Mouse (Mus musculus): Measurements from ENCODE around the gene Slc22a8. TPM values are rescaled to one million over a fixed set of nuclear protein-coding genes. Genes with fewer than 3 reads are reported as not detected.

Gene Slc22a8
- total RNA-seq, 2 experiments from 2014 or later, result not detected

DNA sequence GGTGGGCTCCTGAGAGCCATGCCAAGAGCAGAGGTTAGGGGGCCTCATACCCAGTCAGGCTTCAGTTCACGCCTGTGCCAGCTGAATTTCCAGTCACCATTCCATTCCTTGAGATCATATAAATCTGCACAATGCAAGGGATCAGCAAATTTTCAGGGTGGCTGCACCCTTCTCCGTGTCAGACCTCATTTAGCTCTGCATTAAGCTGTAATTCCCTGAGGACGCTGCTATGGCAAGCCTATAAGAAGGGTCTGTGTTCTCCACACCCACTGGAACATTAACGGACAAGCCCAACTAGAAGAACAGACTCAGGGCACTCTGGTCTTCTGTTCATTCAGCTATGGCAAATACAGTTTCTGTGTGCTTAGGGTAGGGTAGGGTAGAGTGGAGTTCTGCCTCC, 6.2 kb downstream of the Slc22a8 start:
- no peak for DNase-seq (ENCODE audit: low spot score in 2 of 2)

DNA sequence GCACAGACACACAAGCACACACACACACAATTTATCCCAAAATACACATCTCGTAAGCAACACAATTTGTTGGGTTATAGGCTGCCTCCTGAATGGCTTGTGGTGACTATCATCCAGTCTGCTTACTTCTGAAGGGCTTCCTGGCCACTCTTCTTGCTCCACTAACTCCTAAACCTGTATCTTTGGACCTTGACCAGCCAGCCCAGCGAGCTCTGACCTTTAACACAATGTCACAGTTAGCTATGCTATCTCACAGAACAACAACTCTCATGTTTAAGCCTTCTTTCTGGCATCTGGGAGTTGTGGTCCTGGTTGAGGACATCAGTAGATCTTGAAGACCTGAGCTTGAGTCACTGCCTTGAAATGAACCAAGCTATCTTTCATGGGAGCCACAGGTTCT, 8.2 kb downstream of the Slc22a8 start:
- DNase-seq (ENCODE audit: low spot score in 2 of 2), result no peak

DNA sequence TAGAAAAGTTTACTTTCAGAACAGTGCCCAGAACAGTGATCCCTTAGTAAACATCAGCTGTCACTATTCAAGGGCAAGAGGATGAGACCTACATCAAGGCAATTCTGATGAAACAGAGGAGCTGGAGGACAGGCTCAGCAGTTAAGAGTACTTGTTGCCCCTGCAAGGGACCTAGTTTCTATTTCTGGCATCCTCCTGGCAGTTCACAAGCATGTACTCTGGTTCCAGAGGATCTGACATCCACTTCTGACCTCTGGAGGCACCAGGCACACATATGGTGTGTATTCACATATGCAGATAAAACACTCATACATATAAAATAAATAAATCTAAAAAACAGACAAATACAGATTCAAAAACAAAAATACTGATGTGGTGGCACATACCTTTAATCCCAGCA, 10.9 kb downstream of the Slc22a8 start:
- DNase-seq (ENCODE audit: low spot score in 2 of 2), result no peak

DNA sequence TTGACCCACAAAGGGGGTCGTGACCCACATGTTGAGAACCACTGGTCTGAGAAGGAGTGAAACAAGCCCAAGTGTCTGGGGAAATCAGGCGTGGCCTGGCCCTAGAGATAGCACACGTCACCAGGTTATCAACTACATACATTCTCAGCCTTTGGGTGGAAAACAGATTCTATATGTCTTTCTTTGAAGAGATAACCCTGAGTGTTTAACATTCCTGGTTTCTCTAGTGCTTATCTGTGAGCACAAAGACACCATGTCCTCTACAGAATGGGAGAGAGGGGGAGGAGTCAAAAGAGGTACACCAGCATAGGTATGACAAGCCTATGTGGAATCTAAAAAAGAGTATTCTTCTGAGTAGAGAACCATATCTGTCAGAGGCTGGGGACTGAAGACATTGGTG, 11.9 kb downstream of the Slc22a8 start:
- no peak for DNase-seq (ENCODE audit: low spot score in 2 of 2)

DNA sequence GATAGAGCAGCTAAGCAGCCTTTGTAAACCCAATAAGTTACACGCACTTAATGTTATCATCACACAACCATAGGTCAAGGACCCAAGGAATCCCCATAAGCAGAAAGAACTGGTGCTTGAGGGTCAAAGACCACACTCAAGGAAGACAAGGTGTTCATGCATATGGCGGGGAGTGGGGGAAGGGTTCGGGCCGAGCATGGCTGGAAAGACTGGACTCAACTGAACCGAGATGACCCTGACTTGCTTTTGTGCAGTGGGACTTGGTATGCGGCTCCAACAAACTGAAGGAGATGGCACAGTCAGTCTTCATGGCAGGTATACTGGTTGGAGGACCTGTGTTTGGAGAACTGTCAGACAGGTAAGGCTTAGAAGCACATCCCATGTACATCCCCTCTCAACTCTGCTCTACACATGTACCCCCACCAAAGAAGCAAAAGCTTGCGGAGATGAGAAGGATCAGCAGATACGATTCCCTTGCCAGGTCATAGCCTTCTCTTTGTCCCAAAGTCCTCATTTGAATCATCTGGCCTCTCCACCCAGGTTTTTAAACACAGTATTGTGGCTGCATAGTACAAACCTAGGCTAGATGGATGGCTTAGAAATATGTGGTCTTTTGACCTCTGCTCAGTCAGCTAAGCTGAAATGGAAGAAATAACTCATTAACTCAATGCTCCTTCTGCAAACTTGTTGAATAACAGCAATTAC, 13.6 kb downstream of the Slc22a8 start:
- no peak for DNase-seq (ENCODE audit: low spot score in 2 of 2)

DNA sequence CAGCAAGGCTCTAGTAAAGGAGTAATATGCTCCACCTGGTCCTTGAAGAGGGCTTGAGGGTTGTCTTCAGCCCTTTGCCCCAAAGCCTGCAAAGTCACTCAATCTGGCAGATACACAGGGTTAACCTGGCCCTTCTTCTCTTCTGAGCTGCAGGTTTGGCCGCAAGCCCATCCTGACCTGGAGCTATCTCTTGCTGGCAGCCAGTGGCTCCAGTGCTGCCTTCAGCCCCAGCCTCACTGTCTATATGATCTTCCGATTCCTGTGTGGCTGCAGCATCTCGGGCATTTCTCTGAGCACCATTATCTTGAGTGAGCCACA, 14.1 kb downstream of the Slc22a8 start:
- no peak for DNase-seq (ENCODE audit: low spot score in 2 of 2)

DNA sequence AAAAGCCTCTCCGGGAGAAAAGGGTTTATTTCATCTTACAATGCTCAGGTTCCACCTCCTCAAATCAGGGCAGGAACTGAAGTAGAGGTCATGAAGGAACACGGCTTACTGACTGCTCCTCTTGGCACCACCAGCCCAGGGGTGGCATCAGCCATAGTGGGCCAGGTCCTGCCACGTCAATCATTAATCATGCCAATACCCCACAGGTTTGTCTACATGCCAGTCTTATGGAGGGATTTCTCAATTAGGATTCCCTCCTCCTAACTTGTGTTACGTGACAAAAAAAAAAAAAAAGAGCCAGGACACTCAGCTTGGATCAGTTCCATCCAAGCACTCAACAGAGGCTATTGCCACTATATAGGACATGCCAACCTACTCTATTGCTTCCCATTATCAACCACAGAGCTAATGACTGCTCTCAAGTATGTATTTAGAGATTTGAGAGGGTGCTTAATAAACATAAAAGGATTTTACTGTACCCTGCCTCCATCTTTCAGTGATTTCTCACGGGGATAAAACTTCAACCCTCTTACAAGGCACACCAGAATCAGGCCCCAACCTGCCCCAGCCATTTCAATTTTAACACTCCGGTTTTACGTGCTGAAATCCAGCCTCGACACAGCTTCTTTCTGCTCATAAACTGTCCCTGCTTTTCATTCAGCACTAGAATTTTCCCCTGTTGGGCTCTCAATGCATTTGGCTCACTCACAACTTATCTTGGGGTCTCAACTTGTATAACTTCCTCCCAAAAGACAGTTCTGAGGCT, 20.5 kb downstream of the Slc22a8 start:
- DNase-seq (ENCODE audit: low spot score in 2 of 2), result no peak

DNA sequence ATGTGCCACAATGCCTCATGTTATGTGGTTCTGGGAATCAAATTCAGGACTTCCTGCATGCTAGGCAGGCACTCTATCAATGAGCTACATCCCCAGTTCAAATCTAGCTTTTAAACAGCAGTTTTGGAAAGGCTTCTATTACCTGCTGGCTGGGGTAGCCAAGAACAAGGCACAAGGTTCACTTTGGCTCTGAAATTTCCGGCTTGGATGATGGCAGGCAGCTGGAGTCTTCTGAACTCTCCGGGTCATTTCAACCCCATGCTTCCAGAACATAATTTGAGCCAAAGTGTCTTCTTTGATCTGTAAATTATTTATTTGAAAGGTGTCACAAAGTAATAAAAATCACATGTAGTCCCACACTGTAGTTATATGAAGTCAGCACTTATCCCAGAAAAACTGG, 22.1 kb downstream of the Slc22a8 start:
- DNase-seq (ENCODE audit: low spot score in 2 of 2), result no peak

DNA sequence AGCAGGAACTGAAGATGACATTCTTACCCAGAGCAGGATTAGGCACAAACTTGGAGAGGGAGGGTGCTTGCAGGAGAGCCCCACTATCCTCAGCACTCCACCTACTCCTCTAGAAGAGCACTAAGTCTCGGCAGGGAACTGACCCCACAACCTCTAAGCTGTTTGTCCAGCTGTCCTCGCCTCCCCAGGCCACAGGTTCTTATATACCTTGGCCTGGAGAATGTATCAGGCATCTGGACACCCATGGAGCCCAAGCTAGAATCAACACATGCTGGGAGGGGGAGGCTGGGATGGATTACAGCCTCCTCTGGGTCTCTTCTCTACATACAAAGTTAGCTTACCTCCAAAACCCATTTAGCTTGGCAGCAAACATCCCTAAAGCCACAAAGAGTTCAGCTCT, 23.3 kb downstream of the Slc22a8 start:
- DNase-seq (ENCODE audit: low spot score in 2 of 2), result no peak

DNA sequence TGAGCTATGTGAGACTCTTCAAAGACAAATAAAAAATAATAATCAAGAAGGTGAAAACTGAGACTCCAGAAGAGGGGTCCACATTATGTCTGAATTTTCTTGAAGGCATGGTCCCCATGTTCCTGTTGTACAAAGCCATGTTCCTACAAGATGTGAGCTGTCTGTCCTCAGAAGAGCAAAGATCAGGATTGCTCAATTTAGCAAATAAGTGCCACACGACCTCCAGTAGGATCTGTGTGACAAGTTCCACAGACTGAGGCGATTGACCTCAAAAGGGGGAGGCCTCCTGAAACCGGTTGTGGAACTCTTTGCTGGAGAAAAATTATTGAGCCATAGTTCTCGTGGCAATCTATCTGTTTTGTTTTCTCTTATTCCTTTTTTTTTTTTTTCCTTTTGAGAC, 25.3 kb downstream of the Slc22a8 start:
- no peak for DNase-seq (ENCODE audit: low spot score in 2 of 2)

DNA sequence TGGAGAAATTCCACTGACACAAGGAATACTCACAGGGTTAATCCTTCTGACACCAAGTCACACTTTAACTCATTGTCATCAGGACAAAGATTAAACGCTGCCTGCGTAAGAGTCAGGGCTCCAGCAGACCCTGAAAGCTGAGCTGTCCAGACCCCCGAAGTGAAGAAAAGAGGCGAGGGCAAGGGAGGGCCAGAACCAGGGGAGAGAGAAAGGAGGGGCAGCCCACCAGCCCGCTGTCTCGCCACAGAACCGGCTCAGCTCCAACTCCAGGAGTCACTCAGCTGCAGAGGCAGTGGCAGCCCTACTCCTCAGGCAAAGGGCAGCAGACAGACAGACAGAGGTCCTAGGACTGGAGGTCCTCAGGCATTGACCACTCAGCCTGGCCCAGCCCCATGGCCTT, 26.9 kb downstream of the Slc22a8 start, which contains the start of gene Slc22a6:
Gene Slc22a6, plus strand, starts transcription at position 136 of the 400 bp plus-strand sequence.
- DNase-seq (ENCODE audit: low spot score in 2 of 2), result no peak

DNA sequence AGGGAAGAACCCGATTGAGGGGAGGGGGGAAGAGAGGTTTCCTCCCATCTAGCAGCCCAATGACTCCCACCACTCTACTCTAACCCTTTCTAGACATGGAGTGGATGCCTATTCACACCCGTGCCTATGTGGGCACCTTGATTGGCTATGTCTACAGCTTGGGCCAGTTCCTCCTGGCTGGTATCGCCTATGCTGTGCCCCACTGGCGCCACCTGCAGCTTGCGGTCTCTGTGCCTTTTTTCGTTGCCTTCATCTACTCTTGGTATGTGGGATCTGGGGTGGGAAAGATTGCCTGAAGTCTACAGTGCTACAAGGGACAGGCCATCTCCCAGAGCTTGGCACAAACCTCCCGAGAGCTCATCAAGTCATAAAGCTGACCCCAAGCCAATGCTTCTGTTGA, 30.0 kb downstream of the Slc22a8 start:
- no peak for DNase-seq (ENCODE audit: low spot score in 2 of 2)

DNA sequence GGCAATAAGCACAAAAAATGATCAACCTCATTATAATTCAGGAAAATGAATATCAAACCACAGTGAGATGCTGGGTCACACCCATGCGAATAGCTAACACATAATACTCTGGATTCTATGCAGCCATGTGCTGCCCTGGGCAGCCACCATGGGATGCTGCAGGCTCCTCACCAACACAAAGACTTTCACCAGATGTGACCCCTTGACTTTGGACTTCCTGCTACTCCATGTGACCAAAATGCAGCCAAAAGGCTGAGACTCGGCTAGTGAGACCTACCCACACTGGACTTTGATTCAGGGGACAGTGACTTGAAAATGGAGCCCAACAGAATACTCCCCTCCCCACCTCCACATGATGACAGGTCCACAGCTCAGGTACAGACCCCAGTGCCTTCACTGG, 39.2 kb downstream of the Slc22a8 start:
- DNase-seq (ENCODE audit: low spot score in 2 of 2), result no peak

DNA sequence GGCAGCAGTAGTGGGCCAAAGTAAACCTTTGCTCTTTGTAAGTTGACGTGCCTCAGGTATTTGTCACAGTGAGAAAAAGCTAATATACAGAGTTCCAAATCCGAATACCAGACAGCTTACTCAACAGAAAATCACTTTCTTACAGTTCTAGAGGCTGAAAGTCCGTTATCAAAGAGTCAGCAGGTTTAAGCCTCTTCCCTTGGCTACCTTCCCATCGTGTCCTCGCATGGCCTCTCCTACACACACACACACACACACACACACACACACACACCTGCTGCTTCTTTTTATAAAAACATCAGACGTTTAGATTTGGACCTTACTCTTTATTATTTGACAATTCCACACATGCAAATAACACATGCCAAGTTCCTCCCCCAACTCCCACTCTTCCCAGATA, 39.8 kb downstream of the Slc22a8 start:
- DNase-seq (ENCODE audit: low spot score in 2 of 2), result no peak

DNA sequence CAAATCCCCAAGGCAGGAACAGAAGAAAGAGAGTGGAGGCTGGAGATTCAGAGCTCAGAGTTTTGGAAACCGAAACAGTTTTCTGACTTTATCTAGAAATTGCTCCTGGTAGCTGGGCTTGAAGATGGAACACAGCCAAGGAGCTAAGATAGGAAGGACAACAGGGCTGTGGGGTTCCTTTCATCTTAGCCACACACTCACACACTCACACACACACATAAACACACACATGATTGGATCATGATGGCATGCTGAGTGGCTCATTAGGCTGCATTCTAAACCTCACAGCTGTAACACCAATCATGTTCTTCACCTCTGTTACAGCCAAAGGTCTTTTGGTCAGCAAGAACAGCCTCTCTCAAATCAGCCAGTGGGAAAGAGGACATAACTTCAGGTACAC, 41.0 kb downstream of the Slc22a8 start:
- DNase-seq (ENCODE audit: low spot score in 2 of 2), result no peak

DNA sequence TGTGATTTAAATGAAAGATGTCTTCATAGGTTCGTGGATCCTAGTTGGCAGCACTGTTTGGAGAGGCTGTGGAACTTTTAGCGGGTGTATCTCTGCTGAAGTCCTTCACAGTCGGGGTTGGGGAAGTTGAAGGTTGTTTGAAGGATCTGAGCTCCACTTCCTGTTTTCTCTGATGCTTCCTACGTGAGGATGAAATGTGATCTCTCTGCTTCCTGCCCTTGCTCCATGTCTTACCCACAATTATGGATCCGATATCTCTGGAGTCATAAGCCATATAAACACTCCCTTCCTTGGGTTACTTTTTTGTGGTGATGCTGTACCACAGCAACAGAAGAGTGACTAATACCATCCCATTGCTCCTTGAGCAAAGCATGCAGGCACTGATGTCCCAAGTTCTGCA, 51.0 kb downstream of the Slc22a8 start:
- no peak for DNase-seq (ENCODE audit: low spot score in 2 of 2)

DNA sequence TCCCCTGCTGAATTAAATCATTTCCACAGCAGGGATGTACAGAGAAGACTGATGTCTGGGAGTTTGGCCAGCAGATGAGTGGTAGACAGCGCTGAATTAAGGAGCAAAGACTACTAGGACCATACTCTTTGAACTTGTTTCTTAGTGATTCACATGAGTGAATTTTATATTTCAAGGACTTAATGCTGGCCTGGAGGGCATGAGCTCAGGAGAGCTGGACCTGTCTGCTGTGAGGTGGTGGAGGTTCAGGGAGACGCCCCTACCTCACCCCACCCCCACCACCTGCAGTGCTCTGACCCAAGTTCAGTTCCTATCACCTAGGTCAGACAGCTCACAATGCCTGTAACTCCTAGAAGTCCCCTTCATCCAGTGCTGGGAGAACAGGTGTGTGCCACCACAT, 55.3 kb downstream of the Slc22a8 start:
- DNase-seq (ENCODE audit: low spot score in 2 of 2), result no peak

DNA sequence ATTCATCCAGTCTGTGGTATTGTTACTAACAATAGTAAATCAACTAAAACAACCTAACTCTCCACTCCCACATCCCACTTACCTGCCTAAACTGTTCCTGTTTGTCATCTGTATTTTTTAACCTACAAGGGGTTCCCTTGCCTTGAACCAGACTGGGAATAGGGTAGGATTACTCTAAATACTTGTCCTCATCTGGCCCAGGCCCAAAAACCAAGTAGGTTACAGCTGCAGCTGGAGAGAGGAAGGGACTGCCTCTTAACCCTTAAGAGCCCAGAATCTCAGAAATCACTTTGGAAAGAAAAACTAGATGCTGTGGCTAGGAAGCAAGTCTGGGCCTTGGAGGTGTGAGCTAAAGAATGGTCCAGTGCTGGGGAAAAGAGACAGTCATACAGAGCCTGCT, 64.8 kb downstream of the Slc22a8 start:
- DNase-seq (ENCODE audit: low spot score in 2 of 2), result no peak

DNA sequence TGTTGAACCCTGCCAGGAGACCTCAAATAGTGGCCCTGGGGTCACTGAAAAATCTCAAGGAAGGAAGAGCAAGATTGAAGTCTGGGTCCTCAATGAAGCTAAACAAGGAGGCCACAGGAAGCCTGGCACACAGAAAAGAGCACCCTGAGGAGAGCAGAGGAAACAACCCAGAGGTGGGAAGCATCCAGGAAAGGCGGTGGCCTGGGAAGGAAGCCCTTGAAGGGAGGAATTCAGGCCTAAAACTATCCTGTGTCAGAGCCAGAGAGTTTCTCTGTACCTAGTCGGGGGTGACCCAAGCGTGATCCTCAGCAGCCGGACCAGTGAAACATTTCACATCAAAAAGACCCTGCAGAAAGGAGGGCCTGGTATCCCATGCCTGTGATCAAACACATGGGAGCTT, 65.3 kb downstream of the Slc22a8 start:
- DNase-seq (ENCODE audit: low spot score in 2 of 2), result no peak

Data from gastrocnemius, postnatal 4 days (tissue).